Mouse (Mus musculus): ENCODE data around the gene Nos3. TPM values are rescaled to one million over a fixed set of nuclear protein-coding genes. Genes with fewer than 3 reads are reported as not detected.

Nos3 gene
- polyA plus RNA-seq, 1 experiment from 2014 or later: 4.6 TPM

DNA sequence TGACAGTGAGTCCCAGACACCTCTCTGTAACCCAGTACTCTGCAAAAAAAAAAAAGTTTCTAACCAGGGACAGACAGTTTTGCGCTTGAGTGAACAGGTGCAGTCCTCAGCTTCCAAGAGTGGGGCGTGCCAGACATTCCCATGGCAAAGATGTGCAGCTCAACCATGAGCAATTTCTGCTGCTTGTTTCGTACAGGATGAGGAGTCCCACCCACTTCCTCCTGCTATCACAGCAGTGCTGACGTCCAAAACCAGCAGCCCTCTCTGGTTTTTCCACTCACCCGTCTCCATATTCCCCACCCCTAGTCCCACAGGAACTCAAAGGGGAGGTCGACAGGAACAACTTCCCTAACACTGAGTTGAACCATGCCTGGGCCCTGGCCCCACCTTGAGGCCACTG is 19.8 kb downstream of the Nos3 start:
- H3K9me3 ChIP-seq (ENCODE audit: control insufficient read depth, low read depth, low read length): no peaks in the 10 kb centered on the region
- WGBS: 69% methylated on average over 6 of the region's 6 CpGs
- no peak overlapping the region for H3K9ac ChIP-seq (replicated peaks; ENCODE audit: low read depth, low read length)
- peaks cover 7% of the 10 kb centered on the region for H3K4me1 ChIP-seq (ENCODE audit: control insufficient read depth, insufficient read depth, low read length)
- no peak overlapping the region for H3K27ac ChIP-seq (ENCODE audit: low read length)
- H3K4me3 ChIP-seq (ENCODE audit: low read depth, low read length): no peak overlapping the region
- no peak for ATAC-seq (ENCODE audit: insufficient number of reproducible peaks, insufficient read depth, low FRiP score, low read depth)
- no peak overlapping the region for H3K4me2 ChIP-seq (replicated peaks; ENCODE audit: low read depth, low read length)
- no peaks in the 10 kb centered on the region for H3K27me3 ChIP-seq (ENCODE audit: control insufficient read depth, insufficient read depth, low read length)
- no peaks in the 10 kb centered on the region for H3K36me3 ChIP-seq (ENCODE audit: control insufficient read depth, insufficient read depth, low read length)

DNA sequence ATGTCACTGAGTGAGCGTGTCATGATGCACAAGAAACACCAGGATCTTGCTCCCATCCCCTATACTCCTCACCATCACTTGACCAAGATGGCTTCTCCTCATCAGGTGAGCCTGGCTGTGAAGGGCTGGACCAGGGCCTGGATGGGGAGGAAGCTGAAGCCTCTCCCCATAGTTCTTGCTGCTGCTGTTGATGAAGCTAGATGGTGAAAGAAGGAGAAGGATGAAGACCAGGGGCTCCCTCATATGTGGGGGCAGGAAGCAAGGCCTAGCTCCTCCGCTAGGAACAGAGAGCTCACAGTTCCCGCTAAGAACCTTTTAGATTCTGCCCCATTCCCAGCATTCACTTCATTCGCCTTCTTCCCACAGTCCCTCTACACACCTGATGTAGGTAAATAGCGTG is 20.8 kb downstream of the Nos3 start:
- Histone ChIP-seq H3K27me3 (ENCODE audit: control insufficient read depth, insufficient read depth, low read length) (no peaks in the 10 kb centered on the region), H3K4me2 (replicated peaks; ENCODE audit: low read depth, low read length) (no peak overlapping the region), H3K4me3 (ENCODE audit: low read depth, low read length) (no peak overlapping the region), H3K27ac (ENCODE audit: low read length) (no peak overlapping the region), H3K4me1 (ENCODE audit: control insufficient read depth, insufficient read depth, low read length) (peaks cover 7% of the 10 kb centered on the region), H3K9ac (replicated peaks; ENCODE audit: low read depth, low read length) (no peak overlapping the region), H3K36me3 (ENCODE audit: control insufficient read depth, insufficient read depth, low read length) (no peaks in the 10 kb centered on the region), H3K9me3 (ENCODE audit: control insufficient read depth, low read depth, low read length) (no peaks in the 10 kb centered on the region)
- WGBS: 91% methylated on average over 5 of the region's 5 CpGs
- no peak for ATAC-seq (ENCODE audit: insufficient number of reproducible peaks, insufficient read depth, low FRiP score, low read depth)

GRCm38 (mm10) chr5:24385887-24386550 is 21.4 kb downstream of the Nos3 start:
- Histone ChIP-seq H3K4me3 (ENCODE audit: low read depth, low read length) (no peak overlapping the region), H3K27me3 (ENCODE audit: control insufficient read depth, insufficient read depth, low read length) (no peaks in the 10 kb centered on the region), H3K9ac (replicated peaks; ENCODE audit: low read depth, low read length) (no peak overlapping the region), H3K27ac (ENCODE audit: low read length) (no peak overlapping the region), H3K4me2 (replicated peaks; ENCODE audit: low read depth, low read length) (no peak overlapping the region), H3K4me1 (ENCODE audit: control insufficient read depth, insufficient read depth, low read length) (peaks cover 7% of the 10 kb centered on the region), H3K9me3 (ENCODE audit: control insufficient read depth, low read depth, low read length) (no peaks in the 10 kb centered on the region), H3K36me3 (ENCODE audit: control insufficient read depth, insufficient read depth, low read length) (no peaks in the 10 kb centered on the region)
- WGBS: 81% methylated on average over 10 of the region's 10 CpGs
- no peak for ATAC-seq (ENCODE audit: insufficient number of reproducible peaks, insufficient read depth, low FRiP score, low read depth)

DNA sequence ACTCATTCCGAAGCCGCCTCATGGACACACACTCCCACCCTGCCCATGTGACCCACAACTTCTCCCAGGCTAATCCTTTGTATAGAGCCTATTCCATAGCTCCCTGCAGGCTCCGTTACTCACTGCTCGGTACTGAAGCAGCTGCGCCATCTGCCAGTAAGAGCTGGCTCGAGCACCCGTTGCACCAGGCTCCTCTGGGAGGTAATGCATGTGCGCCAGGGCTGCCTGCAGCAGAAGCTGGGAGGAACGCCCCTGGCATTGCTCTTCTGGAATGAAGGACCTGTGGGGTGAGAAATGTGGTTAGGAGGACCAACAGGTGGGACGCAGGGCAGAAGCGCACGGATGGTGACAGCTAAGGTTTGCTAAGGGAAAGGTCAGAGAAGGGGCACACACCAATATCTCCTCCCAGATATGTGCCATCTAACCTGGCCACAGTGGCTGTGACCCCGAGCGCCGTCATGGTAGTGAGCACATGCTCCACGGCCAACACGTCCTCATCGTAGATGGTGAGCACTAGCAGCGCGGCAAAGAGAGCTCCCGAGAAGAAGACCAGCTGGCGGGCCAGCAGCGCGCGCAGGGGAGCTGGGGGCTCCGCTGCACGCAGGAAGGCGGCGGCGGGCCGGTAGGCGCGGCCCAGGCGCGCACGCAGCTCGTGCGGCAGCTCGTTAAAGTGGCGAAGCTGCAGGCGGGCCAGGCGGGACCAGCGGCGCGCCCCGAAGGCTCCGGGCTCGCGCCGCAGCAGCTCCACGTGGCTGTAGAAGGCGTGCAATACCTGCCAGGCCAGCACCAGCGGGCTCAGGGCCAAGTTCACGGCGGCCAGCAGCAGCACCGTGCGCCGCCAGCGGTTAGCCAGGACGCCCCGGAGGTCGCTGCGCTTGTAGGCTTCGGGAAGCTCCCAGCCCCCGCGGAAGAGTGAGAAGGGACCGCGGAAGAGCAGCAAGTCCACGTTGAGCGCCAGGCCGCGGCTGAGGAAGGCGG is 22.9 kb downstream of the Nos3 start:
- H3K9me3 ChIP-seq (ENCODE audit: control insufficient read depth, low read depth, low read length): no peaks in the 10 kb centered on the region

GRCm38 (mm10) chr5:24388246-24388915 is 23.8 kb downstream of the Nos3 start:
- H3K27ac ChIP-seq (ENCODE audit: low read length): no peak overlapping the region
- H3K4me2 ChIP-seq (replicated peaks; ENCODE audit: low read depth, low read length): peak overlapping the region; percentile 95
- peak overlapping the region; percentile 29; the same call in 1 of the 2 replicates for H3K9ac ChIP-seq (replicated peaks; ENCODE audit: low read depth, low read length)
- no peaks in the 10 kb centered on the region for H3K36me3 ChIP-seq (ENCODE audit: control insufficient read depth, insufficient read depth, low read length)
- no peaks in the 10 kb centered on the region for H3K9me3 ChIP-seq (ENCODE audit: control insufficient read depth, low read depth, low read length)
- H3K4me1 ChIP-seq (ENCODE audit: control insufficient read depth, insufficient read depth, low read length): peaks cover 7% of the 10 kb centered on the region
- H3K27me3 ChIP-seq (ENCODE audit: control insufficient read depth, insufficient read depth, low read length): no peaks in the 10 kb centered on the region
- 29% methylated on average over 26 of the region's 26 CpGs for WGBS
- peak overlapping the region; percentile 45 for H3K4me3 ChIP-seq (ENCODE audit: low read depth, low read length)
- ATAC-seq (ENCODE audit: insufficient number of reproducible peaks, insufficient read depth, low FRiP score, low read depth): no peak; the same call in 1 of the 2 replicates

More for the DNA sequence above, 22.9 kb downstream of the Nos3 start:
- Histone ChIP-seq H3K9ac (replicated peaks; ENCODE audit: low read depth, low read length) (peak overlapping the region; percentile 29; the same call in 1 of the 2 replicates), H3K4me2 (replicated peaks; ENCODE audit: low read depth, low read length) (peak overlapping the region; percentile 95), H3K36me3 (ENCODE audit: control insufficient read depth, insufficient read depth, low read length) (no peaks in the 10 kb centered on the region), H3K4me1 (ENCODE audit: control insufficient read depth, insufficient read depth, low read length) (peaks cover 7% of the 10 kb centered on the region), H3K4me3 (ENCODE audit: low read depth, low read length) (peak overlapping the region; percentile 45), H3K27me3 (ENCODE audit: control insufficient read depth, insufficient read depth, low read length) (no peaks in the 10 kb centered on the region), H3K27ac (ENCODE audit: low read length) (no peak overlapping the region)
- 1% methylated on average over 68 of the region's 73 CpGs for WGBS
- peak; percentile 31; the same call in 1 of the 2 replicates for ATAC-seq (ENCODE audit: insufficient number of reproducible peaks, insufficient read depth, low FRiP score, low read depth)

GRCm38 (mm10) chr5:24389011-24389657 is 24.5 kb downstream of the Nos3 start:
- 60% methylated on average over 6 of the region's 7 CpGs for WGBS
- H3K4me2 ChIP-seq (replicated peaks; ENCODE audit: low read depth, low read length): no peak overlapping the region
- no peak overlapping the region for H3K27ac ChIP-seq (ENCODE audit: low read length)
- H3K36me3 ChIP-seq (ENCODE audit: control insufficient read depth, insufficient read depth, low read length): no peaks in the 10 kb centered on the region
- H3K27me3 ChIP-seq (ENCODE audit: control insufficient read depth, insufficient read depth, low read length): no peaks in the 10 kb centered on the region
- H3K9ac ChIP-seq (replicated peaks; ENCODE audit: low read depth, low read length): no peak overlapping the region
- no peak for ATAC-seq (ENCODE audit: insufficient number of reproducible peaks, insufficient read depth, low FRiP score, low read depth)
- no peak overlapping the region for H3K4me3 ChIP-seq (ENCODE audit: low read depth, low read length)
- no peaks in the 10 kb centered on the region for H3K9me3 ChIP-seq (ENCODE audit: control insufficient read depth, low read depth, low read length)
- peaks cover 7% of the 10 kb centered on the region for H3K4me1 ChIP-seq (ENCODE audit: control insufficient read depth, insufficient read depth, low read length)

GRCm38 (mm10) chr5:24389658-24390020 is 25.0 kb downstream of the Nos3 start:
- Histone ChIP-seq H3K27ac (ENCODE audit: low read length) (no peak overlapping the region), H3K9me3 (ENCODE audit: control insufficient read depth, low read depth, low read length) (no peaks in the 10 kb centered on the region), H3K36me3 (ENCODE audit: control insufficient read depth, insufficient read depth, low read length) (no peaks in the 10 kb centered on the region), H3K4me3 (ENCODE audit: low read depth, low read length) (no peak overlapping the region), H3K9ac (replicated peaks; ENCODE audit: low read depth, low read length) (no peak overlapping the region), H3K4me1 (ENCODE audit: control insufficient read depth, insufficient read depth, low read length) (peaks cover 7% of the 10 kb centered on the region), H3K4me2 (replicated peaks; ENCODE audit: low read depth, low read length) (no peak overlapping the region), H3K27me3 (ENCODE audit: control insufficient read depth, insufficient read depth, low read length) (no peaks in the 10 kb centered on the region)
- no peak for ATAC-seq (ENCODE audit: insufficient number of reproducible peaks, insufficient read depth, low FRiP score, low read depth)
- 72% methylated on average over 4 of the region's 4 CpGs for whole genome bisulfite sequencing

GRCm38 (mm10) chr5:24391864-24392263 is 27.3 kb downstream of the Nos3 start, which contains the start of gene Atg9b:
Atg9b (minus strand) TSS chr5:24392143.
- Histone ChIP-seq H3K4me1 (ENCODE audit: control insufficient read depth, insufficient read depth, low read length) (peaks cover 9% of the 10 kb centered on the region), H3K9ac (replicated peaks; ENCODE audit: low read depth, low read length) (no peak within 1 kb of the TSS), H3K36me3 (ENCODE audit: control insufficient read depth, insufficient read depth, low read length) (no peaks in the 10 kb centered on the region), H3K9me3 (ENCODE audit: control insufficient read depth, low read depth, low read length) (no peaks in the 10 kb centered on the region), H3K4me3 (ENCODE audit: low read depth, low read length) (no peak within 1 kb of the TSS), H3K27me3 (ENCODE audit: control insufficient read depth, insufficient read depth, low read length) (no peaks in the 10 kb centered on the region), H3K27ac (ENCODE audit: low read length) (no peak within 1 kb of the TSS), H3K4me2 (replicated peaks; ENCODE audit: low read depth, low read length) (no peak within 1 kb of the TSS)
- ATAC-seq (ENCODE audit: insufficient number of reproducible peaks, insufficient read depth, low FRiP score, low read depth): no peak
- WGBS: 85% methylated on average over 7 of the region's 7 CpGs

All from stomach, embryonic 14.5 days (tissue).